Mouse (Mus musculus) myocyte (in vitro differentiated cells): ENCODE data around the gene Actn4.

Experiments
- POLR2A ChIP-seq: IDR thresholded peaks from one replicate; pipeline ENCODE4 v1.6.1; 2011; ENCODE audit warnings: low read depth, mild to moderate bottlenecking, control low read depth, moderate library complexity; ENCODE audit not compliant: insufficient read length
- POLR2AphosphoS2 ChIP-seq: IDR thresholded peaks from one replicate; pipeline ENCODE4 v1.6.1; 2011; ENCODE audit warnings: low read depth, control low read depth; ENCODE audit not compliant: insufficient read length

DNA sequence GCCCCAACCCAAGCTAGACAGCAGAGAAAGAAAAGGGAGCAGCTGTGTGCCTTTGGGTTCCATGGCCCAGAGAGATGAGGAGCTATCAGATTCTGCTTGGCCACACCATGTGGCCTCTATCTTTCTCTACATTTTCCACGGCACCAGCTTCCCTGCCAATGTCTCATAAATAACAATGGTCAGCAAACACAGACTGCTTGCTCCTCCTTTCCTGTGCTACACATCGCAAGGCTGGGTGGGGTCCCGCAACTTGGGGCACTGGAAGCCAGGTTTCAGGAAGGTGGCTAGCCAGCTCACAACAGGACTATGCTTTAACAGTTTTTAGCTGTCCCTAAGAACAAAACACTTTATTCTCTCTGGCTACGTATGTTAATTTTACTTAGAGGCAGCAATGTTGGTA is 25.4 kb downstream of the Actn4 start:
- TF ChIP-seq POLR2AphosphoS2 (no peak), POLR2A (no peak)
